Mouse (Mus musculus) liver, embryonic 14.5 days (tissue): ENCODE measurements at regions not wholly inside any gene's neighbourhood (a gene's known extent, or its start where the extent isn't known, plus 50 kb on each side); places are given as distances from the start of the nearest gene placed in this dataset.

ENCODE experiments used
- ATAC-seq: fragments of 200-750 bp; cut with Nextera tagmentation; 2 replicates; pipeline ENCODE4 v1.8.0; 2017; ENCODE audit warnings: moderate number of reproducible peaks, mild to moderate bottlenecking, moderate library complexity; ENCODE audit not compliant: insufficient read depth
- DNase-seq, 3 experiments: peaks; one replicate each; pipeline ENCODE4 v3.0.0-alpha.2; 2012 to 2013; ENCODE audit warnings: low read depth in 3 of 3, low spot score in 3 of 3
- H3K27ac ChIP-seq: fragments of 300-500 bp; sonication (generic); 2 replicates; pipeline ENCODE4 v1.5.1; 2014; ENCODE audit warnings: moderate library complexity, mild to moderate bottlenecking, control low read depth, inconsistent platforms
- H3K27me3 ChIP-seq: fragments of 300-500 bp; sonication (generic); 2 replicates; pipeline ENCODE4 v1.6.1; 2014; ENCODE audit warnings: mild to moderate bottlenecking, low read length, moderate library complexity; ENCODE audit not compliant: control insufficient read depth, insufficient read depth
- H3K36me3 ChIP-seq: fragments of 300-500 bp; sonication (generic); replicated peaks from 2 replicates; pipeline ENCODE4 v1.6.1; 2014; ENCODE audit warnings: low read depth; ENCODE audit not compliant: control insufficient read depth, insufficient read depth
- H3K4me1 ChIP-seq, 2 experiments: fragments of 200-500 bp in 1 of 2; fragments of 300-500 bp in 1 of 2; sonication (generic) in 1 of 2; replicated peaks; 2 replicates each; pipeline ENCODE4 v1.6.1; 2012 to 2014; ENCODE audit warnings: antibody characterized with exemption in 1 of 2, inconsistent platforms in 1 of 2, low read length in 1 of 2; ENCODE audit not compliant: control insufficient read depth in 2 of 2, insufficient read depth in 2 of 2
- H3K4me2 ChIP-seq: fragments of 300-500 bp; sonication (generic); 2 replicates; pipeline ENCODE4 v1.6.1; 2014; ENCODE audit warnings: low read depth, mild to moderate bottlenecking, control low read depth, moderate library complexity
- H3K4me3 ChIP-seq, 2 experiments: fragments of 200-500 bp in 1 of 2; fragments of 300-500 bp in 1 of 2; sonication (generic) in 1 of 2; 2 replicates each; pipeline ENCODE4 v1.5.1; 2012 to 2014; ENCODE audit warnings: low read depth in 2 of 2, low read length in 2 of 2, mild to moderate bottlenecking in 2 of 2, control low read depth in 1 of 2, inconsistent platforms in 1 of 2, moderate library complexity in 1 of 2; ENCODE audit not compliant: insufficient read depth in 1 of 2
- H3K9ac ChIP-seq: fragments of 300-500 bp; sonication (generic); replicated peaks from 2 replicates; pipeline ENCODE4 v1.6.1; 2014; ENCODE audit warnings: mild to moderate bottlenecking, control low read depth, moderate library complexity
- H3K9me3 ChIP-seq: fragments of 300-500 bp; sonication (generic); 2 replicates; pipeline ENCODE4 v1.6.1; 2016; ENCODE audit warnings: low read length, mixed read lengths; ENCODE audit not compliant: control insufficient read depth
- CTCF ChIP-seq: IDR thresholded peaks from 2 replicates; pipeline ENCODE4 v1.5.1; 2016; ENCODE audit warnings: antibody characterized with exemption, low read depth, control low read depth
- EP300 ChIP-seq: IDR thresholded peaks from 2 replicates; pipeline ENCODE4 v1.6.1; 2016; ENCODE audit warnings: antibody characterized with exemption, low read depth
- WGBS: fragments of 180-500 bp; shearing (Covaris S2); extraction: QIAGEN DNeasy Blood & Tissue Kit; methylation state at CpG from one replicate; pipeline ENCODE4 v1.1.7; 2014; ENCODE audit not compliant: insufficient replicate concordance; 5-methylcytosine and 5-hydroxymethylcytosine counted together

GRCm38 (mm10) chr4:12656924-12657603 is 485.2 kb upstream of the Fam92a start:
- H3K4me1 ChIP-seq = 0 out of 4 replicates have a peak, but pooled peaks cover 0 to 2% of the 10 kb centered on the region in 2 experiments
- H3K9ac ChIP-seq = no peak overlapping the region
- TF ChIP-seq CTCF (no peak), EP300 (no peak)
- no peaks in the 10 kb centered on the region for H3K9me3 ChIP-seq
- WGBS = 63% methylated on average over 6 of the region's 6 CpGs
- no peak for ATAC-seq
- DNase-seq = no peak
- no peaks in the 10 kb centered on the region for H3K36me3 ChIP-seq
- H3K4me3 ChIP-seq = no peak overlapping the region
- H3K4me2 ChIP-seq = no peak overlapping the region
- no peaks in the 10 kb centered on the region for H3K27me3 ChIP-seq
- no peak overlapping the region for H3K27ac ChIP-seq

GRCm38 (mm10) chr4:12655457-12656228 is 483.8 kb upstream of the Fam92a start:
- DNase-seq = no peak
- ATAC-seq = no peak
- Histone ChIP-seq H3K4me1 (0 out of 4 replicates have a peak, but pooled peaks cover 0 to 2% of the 10 kb centered on the region in 2 experiments), H3K36me3 (no peaks in the 10 kb centered on the region), H3K9me3 (no peaks in the 10 kb centered on the region), H3K4me3 (no peak overlapping the region), H3K4me2 (peak overlapping the region; percentile 26; the same call in 1 of the 2 replicates), H3K9ac (no peak overlapping the region), H3K27me3 (no peaks in the 10 kb centered on the region), H3K27ac (no peak overlapping the region)
- TF ChIP-seq EP300 (no peak), CTCF (no peak)
- WGBS = 42% methylated on average over 13 of the region's 13 CpGs

DNA sequence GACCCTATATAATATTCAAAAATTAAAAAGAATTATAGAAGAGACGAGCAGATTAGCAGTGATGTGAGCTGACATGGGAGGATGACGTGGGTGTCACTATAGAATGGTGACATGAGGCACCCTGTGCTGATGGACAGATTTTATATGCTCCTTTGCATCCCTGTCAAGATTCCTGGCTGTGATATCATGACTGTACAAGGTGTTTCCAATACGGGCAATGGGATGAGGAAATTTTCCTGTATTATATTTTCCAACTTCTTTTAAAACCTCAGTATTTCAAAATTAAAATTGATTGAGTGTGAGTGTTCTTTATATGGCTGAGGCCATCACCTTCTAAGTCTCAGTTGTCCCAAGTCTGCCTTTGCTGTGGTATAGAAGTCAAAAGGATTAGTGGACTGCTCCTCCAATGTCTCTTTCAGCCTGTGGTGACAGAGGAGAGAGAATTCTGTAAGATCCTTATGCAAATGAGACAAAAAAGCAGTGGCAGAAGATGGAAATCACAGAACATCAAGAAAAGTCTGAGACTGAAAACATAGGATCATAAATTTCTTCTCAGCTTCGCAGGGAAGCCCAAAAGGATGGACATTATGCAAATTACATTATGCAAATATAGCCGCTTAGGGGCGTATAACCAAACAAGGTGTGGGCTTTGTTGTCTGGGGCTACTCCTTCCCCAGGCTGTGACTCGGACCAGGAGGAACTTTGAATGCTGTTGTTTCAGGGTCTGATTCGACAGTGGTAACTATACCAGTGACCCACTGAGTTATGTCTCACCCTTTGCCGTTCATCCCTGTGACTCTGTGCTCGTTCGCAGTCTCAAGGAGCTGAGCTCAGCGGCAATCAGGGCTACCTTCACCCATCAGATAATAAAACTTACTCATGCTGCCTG is 483.0 kb upstream of the Fam92a start:
- TF ChIP-seq EP300 (no peak), CTCF (no peak)
- no peaks in the 10 kb centered on the region for H3K9me3 ChIP-seq
- 46% methylated on average over 12 of the region's 12 CpGs for WGBS
- H3K9ac ChIP-seq = no peak overlapping the region
- no peak overlapping the region for H3K27ac ChIP-seq
- H3K4me1 ChIP-seq = 0 out of 4 replicates have a peak, but pooled peaks cover 0 to 2% of the 10 kb centered on the region in 2 experiments
- H3K27me3 ChIP-seq = no peaks in the 10 kb centered on the region
- H3K4me3 ChIP-seq = no peak overlapping the region
- no peak for DNase-seq
- ATAC-seq = no peak
- no peaks in the 10 kb centered on the region for H3K36me3 ChIP-seq
- H3K4me2 ChIP-seq = peak overlapping the region; percentile 26; the same call in 1 of the 2 replicates

DNA sequence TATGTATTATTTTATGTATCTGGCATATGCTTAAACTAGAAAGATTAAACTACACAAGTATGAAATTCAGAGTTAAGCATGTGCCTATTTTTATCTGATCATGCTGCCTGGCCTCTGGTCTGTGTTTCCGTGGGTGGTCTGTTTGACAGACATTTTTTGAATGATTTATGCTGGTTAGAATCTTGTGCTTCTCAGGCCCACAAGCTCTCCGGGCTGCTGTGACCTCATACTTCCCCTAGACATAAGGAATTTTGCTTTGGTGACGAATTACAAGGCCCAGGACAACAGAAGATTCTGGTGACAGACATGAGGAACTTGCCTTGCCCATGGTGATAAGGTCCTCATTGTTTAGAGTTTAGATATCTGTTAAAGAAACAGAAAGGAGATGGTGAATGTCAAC is 475.9 kb upstream of the Fam92a start:
- Histone ChIP-seq H3K9ac (no peak overlapping the region), H3K4me3 (no peak overlapping the region), H3K36me3 (no peaks in the 10 kb centered on the region), H3K4me2 (no peak overlapping the region), H3K9me3 (no peaks in the 10 kb centered on the region), H3K27ac (no peak overlapping the region), H3K4me1 (no peaks in the 10 kb centered on the region), H3K27me3 (no peaks in the 10 kb centered on the region)
- ATAC-seq (no peak), DNase-seq (no peak)
- no peak for TF ChIP-seq EP300
- no peak for TF ChIP-seq CTCF
- 5% methylated on average over 3 of the region's 3 CpGs for WGBS
